Mouse (Mus musculus) forebrain, embryonic 10.5 days (tissue): ENCODE data around the gene Slc25a13. TPM values are rescaled to one million over a fixed set of nuclear protein-coding genes. Genes with fewer than 3 reads are reported as not detected.
A peak's percentile ranks its signal among the peaks of the same experiment; 100 is the strongest.

ENCODE experiments used
- DNase-seq: peaks from one replicate; pipeline ENCODE4 v3.0.0-alpha.2; 2017; ENCODE audit warnings: low spot score; ENCODE audit errors: extremely low spot score
- H3K27ac ChIP-seq: fragments of 300-500 bp; sonication (generic); 2 replicates; pipeline ENCODE4 v1.5.1; 2016; ENCODE audit warnings: mild to moderate bottlenecking
- H3K27me3 ChIP-seq: fragments of 300-500 bp; sonication (generic); 2 replicates; pipeline ENCODE4 v1.6.1; 2016; ENCODE audit warnings: mild to moderate bottlenecking; ENCODE audit not compliant: poor library complexity, severe bottlenecking
- H3K36me3 ChIP-seq: fragments of 300-500 bp; sonication (generic); replicated peaks from 2 replicates; pipeline ENCODE4 v1.6.1; 2016; ENCODE audit warnings: mild to moderate bottlenecking, moderate library complexity
- H3K4me1 ChIP-seq: fragments of 300-500 bp; sonication (generic); 2 replicates; pipeline ENCODE4 v1.6.1; 2016
- H3K4me3 ChIP-seq: fragments of 300-500 bp; sonication (generic); 2 replicates; pipeline ENCODE4 v1.5.1; 2016; ENCODE audit warnings: mild to moderate bottlenecking, moderate library complexity
- H3K9me3 ChIP-seq: fragments of 300-500 bp; sonication (generic); 2 replicates; pipeline ENCODE4 v1.6.1; 2016; ENCODE audit warnings: mild to moderate bottlenecking, moderate library complexity
- WGBS: fragments of 180-500 bp; shearing (Covaris S2); methylation state at CpG from one replicate; pipeline ENCODE4 v1.1.7; 2016; 5-methylcytosine and 5-hydroxymethylcytosine counted together
- polyA plus RNA-seq: library from polyadenylated mRNA; unstranded; fragments of >200 nt; fragmentation: Nextera tagmentation; extraction: Ambion mirVana; gene quantifications from 2 replicates; pipeline ENCODE4 v1.2.1, GENCODE M21; 2016

Gene Slc25a13
- polyA plus RNA-seq, 1 experiment from 2014 or later, result 54.3 TPM

GRCm38 (mm10) chr6:6091016-6091415 lies 126.0 kb downstream of the Slc25a13 start:
- no peak for DNase-seq
- Histone ChIP-seq H3K4me3 (no peak overlapping the region), H3K27me3 (peaks cover 20% of the 10 kb centered on the region), H3K9me3 (no peaks in the 10 kb centered on the region), H3K27ac (no peak overlapping the region), H3K36me3 (peaks cover 41% of the 10 kb centered on the region), H3K4me1 (peaks cover 12% of the 10 kb centered on the region)
- 77% methylated on average over 3 of the region's 3 CpGs for WGBS

GRCm38 (mm10) chr6:6088151-6088550 lies 128.8 kb downstream of the Slc25a13 start:
- no peak overlapping the region for H3K27ac ChIP-seq
- H3K36me3 ChIP-seq, result peaks cover 27% of the 10 kb centered on the region
- no peaks in the 10 kb centered on the region for H3K9me3 ChIP-seq
- WGBS, result 94% methylated on average over 4 of the region's 4 CpGs
- DNase-seq, result no peak
- H3K4me1 ChIP-seq, result peaks cover 9% of the 10 kb centered on the region
- no peak overlapping the region for H3K4me3 ChIP-seq
- H3K27me3 ChIP-seq, result peaks cover 12% of the 10 kb centered on the region

- H3K4me1 ChIP-seq, result no peaks in the 10 kb centered on the region
- 95% methylated on average over 1 of the region's 1 CpGs for WGBS
- H3K4me3 ChIP-seq, result no peak overlapping the region
- H3K27me3 ChIP-seq, result no peaks in the 10 kb centered on the region
- no peak for DNase-seq
- no peaks in the 10 kb centered on the region; the same call in 1 of the 2 replicates for H3K9me3 ChIP-seq
- H3K36me3 ChIP-seq, result peaks cover 17% of the 10 kb centered on the region
- H3K27ac ChIP-seq, result no peak overlapping the region
Measured at GRCm38 (mm10) chr6:6080484-6080883, 136.5 kb downstream of the Slc25a13 start.

- no peak for DNase-seq
- no peaks in the 10 kb centered on the region for H3K27me3 ChIP-seq
- H3K4me3 ChIP-seq, result no peak overlapping the region
- H3K27ac ChIP-seq, result no peak overlapping the region
- no peaks in the 10 kb centered on the region; the same call in 1 of the 2 replicates for H3K9me3 ChIP-seq
- 87% methylated on average over 4 of the region's 4 CpGs for WGBS
- H3K36me3 ChIP-seq, result peaks cover 26% of the 10 kb centered on the region
- H3K4me1 ChIP-seq, result no peaks in the 10 kb centered on the region
Measured at GRCm38 (mm10) chr6:6077234-6077633, 139.7 kb downstream of the Slc25a13 start.

GRCm38 (mm10) chr6:6075940-6076447 lies 141.0 kb downstream of the Slc25a13 start:
- Histone ChIP-seq H3K9me3 (no peaks in the 10 kb centered on the region; the same call in 1 of the 2 replicates), H3K36me3 (peaks cover 26% of the 10 kb centered on the region), H3K4me1 (peaks cover 2% of the 10 kb centered on the region; the same call in 1 of the 2 replicates), H3K27ac (no peak overlapping the region), H3K27me3 (no peaks in the 10 kb centered on the region), H3K4me3 (no peak overlapping the region)
- DNase-seq, result no peak
- 87% methylated on average over 7 of the region's 7 CpGs for WGBS

- no peak for DNase-seq
- 78% methylated on average over 7 of the region's 7 CpGs for WGBS
- Histone ChIP-seq H3K36me3 (peaks cover 12% of the 10 kb centered on the region; the same call in 1 of the 2 replicates), H3K9me3 (no peaks in the 10 kb centered on the region), H3K4me1 (peaks cover 14% of the 10 kb centered on the region), H3K4me3 (no peak overlapping the region), H3K27ac (no peak overlapping the region), H3K27me3 (no peaks in the 10 kb centered on the region)
Measured at GRCm38 (mm10) chr6:6071038-6071437, 145.9 kb downstream of the Slc25a13 start.

- Histone ChIP-seq H3K4me1 (peaks cover 14% of the 10 kb centered on the region), H3K9me3 (no peaks in the 10 kb centered on the region), H3K27ac (no peak overlapping the region), H3K36me3 (peaks cover 12% of the 10 kb centered on the region; the same call in 1 of the 2 replicates), H3K27me3 (no peaks in the 10 kb centered on the region), H3K4me3 (no peak overlapping the region)
- no peak for DNase-seq
- WGBS, result 14% methylated on average over 3 of the region's 3 CpGs
Measured at GRCm38 (mm10) chr6:6070015-6070414, 147.0 kb downstream of the Slc25a13 start.

- H3K27ac ChIP-seq, result no peak overlapping the region
- 0 out of 2 replicates have a peak, but pooled peaks cover 4% of the 10 kb centered on the region for H3K36me3 ChIP-seq
- no peak overlapping the region for H3K4me3 ChIP-seq
- no peak for DNase-seq
- no peaks in the 10 kb centered on the region for H3K27me3 ChIP-seq
- 92% methylated on average over 6 of the region's 6 CpGs for WGBS
- H3K9me3 ChIP-seq, result no peaks in the 10 kb centered on the region
- peaks cover 14% of the 10 kb centered on the region for H3K4me1 ChIP-seq
Measured at GRCm38 (mm10) chr6:6067201-6067600, 149.8 kb downstream of the Slc25a13 start.

- Histone ChIP-seq H3K9me3 (no peaks in the 10 kb centered on the region), H3K36me3 (0 out of 2 replicates have a peak, but pooled peaks cover 2% of the 10 kb centered on the region), H3K4me3 (no peak overlapping the region), H3K27ac (peak overlapping the region; percentile 56; the same call in 1 of the 2 replicates), H3K27me3 (no peaks in the 10 kb centered on the region), H3K4me1 (peaks cover 42% of the 10 kb centered on the region)
- no peak for DNase-seq
- 5% methylated on average over 3 of the region's 3 CpGs for WGBS
Measured at GRCm38 (mm10) chr6:6058548-6058947, 158.4 kb downstream of the Slc25a13 start.

GRCm38 (mm10) chr6:6053946-6054345 lies 163.0 kb downstream of the Slc25a13 start:
- DNase-seq, result no peak
- Histone ChIP-seq H3K36me3 (peaks cover 14% of the 10 kb centered on the region; the same call in 1 of the 2 replicates), H3K4me1 (peaks cover 32% of the 10 kb centered on the region), H3K9me3 (no peaks in the 10 kb centered on the region), H3K27me3 (no peaks in the 10 kb centered on the region), H3K4me3 (no peak overlapping the region), H3K27ac (no peak overlapping the region)
- WGBS, result 35% methylated on average over 3 of the region's 3 CpGs

GRCm38 (mm10) chr6:6052696-6053095 lies 164.3 kb downstream of the Slc25a13 start:
- Histone ChIP-seq H3K9me3 (no peaks in the 10 kb centered on the region), H3K4me3 (no peak overlapping the region), H3K36me3 (peaks cover 16% of the 10 kb centered on the region; the same call in 1 of the 2 replicates), H3K27me3 (no peaks in the 10 kb centered on the region), H3K27ac (no peak overlapping the region), H3K4me1 (peaks cover 22% of the 10 kb centered on the region)
- DNase-seq, result no peak
- WGBS, result 75% methylated on average over 11 of the region's 11 CpGs

GRCm38 (mm10) chr6:6046729-6047424 lies 170.1 kb downstream of the Slc25a13 start:
- Histone ChIP-seq H3K27ac (no peak overlapping the region), H3K36me3 (peaks cover 13% of the 10 kb centered on the region; the same call in 1 of the 2 replicates), H3K4me3 (no peak overlapping the region), H3K27me3 (no peaks in the 10 kb centered on the region), H3K4me1 (peaks cover 9% of the 10 kb centered on the region), H3K9me3 (no peaks in the 10 kb centered on the region)
- DNase-seq, result no peak
- 83% methylated on average over 12 of the region's 12 CpGs for WGBS
